Mouse (Mus musculus) ES-E14 (cell line): ENCODE measurements around the gene Nub1. TPM values are rescaled to one million over a fixed set of nuclear protein-coding genes. Genes with fewer than 3 reads are reported as not detected.

ENCODE experiments used
- DNase-seq: peaks from one replicate; pipeline ENCODE4 v3.0.0-alpha.2; 2013; ENCODE audit warnings: low read depth, low spot score
- H3K27ac ChIP-seq: 2 replicates; pipeline ENCODE4 v1.5.1; 2012; ENCODE audit warnings: low read depth, mild to moderate bottlenecking, low read length, moderate library complexity, mixed read lengths; ENCODE audit not compliant: poor library complexity, insufficient read depth, severe bottlenecking
- H3K36me3 ChIP-seq: 2 replicates; pipeline ENCODE4 v1.6.1; 2012; ENCODE audit warnings: mild to moderate bottlenecking, low read length, moderate library complexity, mixed read lengths; ENCODE audit not compliant: control insufficient read depth, poor library complexity, insufficient read depth, severe bottlenecking
- H3K4me1 ChIP-seq, 2 experiments: fragments of 150-350 bp in 1 of 2; sonication (generic) in 1 of 2; 2 replicates each; pipeline ENCODE4 v1.6.1; 2012; ENCODE audit warnings: low read length in 2 of 2, mild to moderate bottlenecking in 1 of 2, mixed read lengths in 1 of 2; ENCODE audit not compliant: control insufficient read depth in 2 of 2, insufficient read depth in 2 of 2, poor library complexity in 1 of 2
- H3K4me3 ChIP-seq, 2 experiments: fragments of 150-350 bp in 1 of 2; sonication (generic) in 1 of 2; 2 replicates each; pipeline ENCODE4 v1.5.1; 2012; ENCODE audit warnings: low read length in 2 of 2, low read depth in 1 of 2, mild to moderate bottlenecking in 1 of 2, mixed read lengths in 1 of 2; ENCODE audit not compliant: insufficient read depth in 1 of 2, poor library complexity in 1 of 2, severe bottlenecking in 1 of 2
- H3K9ac ChIP-seq: 2 replicates; pipeline ENCODE4 v1.6.1; 2012; ENCODE audit warnings: low read depth, mild to moderate bottlenecking, low read length, mixed read lengths; ENCODE audit not compliant: poor library complexity, insufficient read depth, severe bottlenecking
- H3K9me3 ChIP-seq: fragments of 150-350 bp; sonication (generic); 2 replicates; pipeline ENCODE4 v1.6.1; 2012; ENCODE audit warnings: low read depth, mild to moderate bottlenecking, low read length; ENCODE audit not compliant: control insufficient read depth, insufficient read depth
- CHD2 ChIP-seq: IDR thresholded peaks from 2 replicates; pipeline ENCODE4 v1.6.1; 2014; ENCODE audit warnings: mild to moderate bottlenecking, low read depth, low read length, inconsistent platforms
- HCFC1 ChIP-seq: IDR thresholded peaks from 2 replicates; pipeline ENCODE4 v1.6.1; 2012; ENCODE audit warnings: low read length, inconsistent platforms, borderline replicate concordance; ENCODE audit not compliant: insufficient read depth
- MAFK ChIP-seq: IDR thresholded peaks from 2 replicates; pipeline ENCODE4 v1.6.1; 2014; ENCODE audit warnings: mild to moderate bottlenecking, low read depth, low read length, inconsistent platforms; ENCODE audit not compliant: insufficient read depth
- ZC3H11A ChIP-seq: IDR thresholded peaks from 2 replicates; pipeline ENCODE4 v1.6.1; 2012; ENCODE audit warnings: low read depth, mild to moderate bottlenecking, inconsistent platforms, low read length, borderline replicate concordance
- ZNF384 ChIP-seq: IDR thresholded peaks from 2 replicates; pipeline ENCODE4 v1.6.1; 2012; ENCODE audit warnings: low read depth, low read length, inconsistent platforms
- in situ Hi-C, 2 experiments: fragments of 600-800 bp; cut with MboI; formaldehyde crosslinking; loops; one replicate each; pipeline ENCODE4 v1.15.1; 2025; ENCODE audit warnings: low sequenced_read_pairs in 2 of 2, inconsistent platforms in 1 of 2; ENCODE audit not compliant: unreplicated experiment in 2 of 2
- total RNA-seq: library from RNA; depleted of rRNA; stranded (reverse); fragments of 300-350 nt; gene quantifications from 2 replicates; pipeline ENCODE4 v1.2.3, GENCODE M21; 2012

The Nub1 gene
- total RNA-seq, 1 experiment, result 47.7 TPM

DNA sequence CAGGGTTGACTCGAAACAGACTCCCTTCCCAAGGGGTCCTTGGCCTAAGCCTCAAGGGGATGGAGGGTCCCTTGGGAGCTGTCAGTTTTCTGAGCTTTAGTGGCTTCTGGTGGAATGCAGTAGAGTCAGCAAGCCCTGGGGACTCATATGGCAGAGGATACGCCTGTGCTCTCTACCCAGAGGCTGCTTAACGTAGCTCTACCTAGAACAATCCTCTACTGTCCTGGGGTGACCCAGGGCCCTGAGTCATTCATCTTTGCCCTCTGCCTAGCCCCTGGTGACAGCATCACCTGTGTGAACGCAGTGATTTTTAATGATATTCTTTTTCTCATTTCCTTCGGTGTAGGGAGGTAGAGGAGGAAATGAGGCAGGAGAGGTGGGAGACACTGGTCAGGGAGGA is 64.4 kb downstream of the Nub1 start:
- Histone ChIP-seq H3K4me3 (peak overlapping the region; percentile 57 to 80), H3K27ac (peak overlapping the region; percentile 86), H3K4me1 (peaks cover 10 to 32% of the 10 kb centered on the region in 2 experiments; a peak in 3 of 4 replicates), H3K9ac (peak overlapping the region; percentile 82), H3K36me3 (no peaks in the 10 kb centered on the region), H3K9me3 (no peaks in the 10 kb centered on the region)
- DNase-seq, result no peak
- TF ChIP-seq MAFK, result no peak
- no peak for TF ChIP-seq CHD2
- TF ChIP-seq HCFC1, result no peak
- no peak for TF ChIP-seq ZC3H11A
- TF ChIP-seq ZNF384, result no peak
- in situ Hi-C loops, result no loop called here

DNA sequence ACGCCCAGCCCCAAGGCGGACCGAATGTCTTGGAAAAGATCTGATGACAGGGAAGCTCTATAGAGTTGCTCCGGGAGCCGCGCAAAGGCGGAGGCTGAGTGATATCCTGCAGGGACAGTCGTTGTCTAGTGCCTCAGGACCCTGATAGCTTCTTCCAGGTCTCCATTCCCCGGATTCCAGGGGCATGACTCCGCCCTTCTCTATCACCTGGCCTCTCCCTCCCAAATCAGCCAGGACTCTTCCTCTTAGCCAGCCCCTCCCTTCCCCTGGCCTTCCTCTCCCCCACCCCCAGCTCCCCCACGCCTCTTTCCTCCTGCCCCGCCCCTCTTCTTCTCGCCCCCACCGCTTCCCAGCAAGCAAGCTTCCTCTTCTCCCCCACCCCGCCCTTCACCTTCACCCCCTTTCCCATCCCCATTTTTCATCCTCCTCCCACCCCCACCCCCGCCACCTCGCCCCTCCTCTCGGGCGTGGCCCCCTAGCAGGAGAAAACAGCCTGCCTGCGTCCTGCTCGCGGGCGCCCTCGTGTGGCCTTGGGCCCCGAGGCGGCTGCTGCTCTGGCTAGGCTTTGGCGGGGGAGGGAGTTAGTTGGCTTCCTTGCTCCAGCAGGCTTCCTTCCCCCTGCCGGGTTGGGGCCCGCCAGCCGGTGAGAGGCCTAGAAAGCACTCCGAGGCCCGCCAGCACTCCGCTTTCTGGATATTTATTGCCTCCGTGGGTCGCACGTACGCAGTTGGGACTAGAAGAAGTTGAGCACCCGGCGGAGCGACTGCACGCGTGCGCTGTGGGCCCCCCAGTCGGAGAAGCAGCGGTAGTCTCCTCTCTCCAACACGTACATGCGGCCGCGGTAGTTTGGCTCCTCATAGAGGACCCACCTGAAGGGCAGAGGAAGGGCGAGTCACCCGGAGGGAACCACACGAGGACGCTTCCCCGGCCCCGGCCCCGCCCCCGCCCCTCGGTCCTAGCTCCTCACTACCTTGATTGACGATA is 65.3 kb downstream of the Nub1 start:
- Histone ChIP-seq H3K9ac (peak overlapping the region; percentile 88), H3K36me3 (no peaks in the 10 kb centered on the region), H3K4me1 (peaks cover 10 to 32% of the 10 kb centered on the region in 2 experiments; a peak in 3 of 4 replicates), H3K4me3 (peak overlapping the region; percentile 74 to 84), H3K27ac (peak overlapping the region; percentile 86), H3K9me3 (no peaks in the 10 kb centered on the region)
- DNase-seq, result peak; percentile 88
- TF ChIP-seq ZC3H11A, result no peak
- TF ChIP-seq HCFC1, result no peak
- TF ChIP-seq ZNF384, result no peak
- no peak for TF ChIP-seq MAFK
- TF ChIP-seq CHD2, result no peak
- in situ Hi-C loops, result no loop called here

DNA sequence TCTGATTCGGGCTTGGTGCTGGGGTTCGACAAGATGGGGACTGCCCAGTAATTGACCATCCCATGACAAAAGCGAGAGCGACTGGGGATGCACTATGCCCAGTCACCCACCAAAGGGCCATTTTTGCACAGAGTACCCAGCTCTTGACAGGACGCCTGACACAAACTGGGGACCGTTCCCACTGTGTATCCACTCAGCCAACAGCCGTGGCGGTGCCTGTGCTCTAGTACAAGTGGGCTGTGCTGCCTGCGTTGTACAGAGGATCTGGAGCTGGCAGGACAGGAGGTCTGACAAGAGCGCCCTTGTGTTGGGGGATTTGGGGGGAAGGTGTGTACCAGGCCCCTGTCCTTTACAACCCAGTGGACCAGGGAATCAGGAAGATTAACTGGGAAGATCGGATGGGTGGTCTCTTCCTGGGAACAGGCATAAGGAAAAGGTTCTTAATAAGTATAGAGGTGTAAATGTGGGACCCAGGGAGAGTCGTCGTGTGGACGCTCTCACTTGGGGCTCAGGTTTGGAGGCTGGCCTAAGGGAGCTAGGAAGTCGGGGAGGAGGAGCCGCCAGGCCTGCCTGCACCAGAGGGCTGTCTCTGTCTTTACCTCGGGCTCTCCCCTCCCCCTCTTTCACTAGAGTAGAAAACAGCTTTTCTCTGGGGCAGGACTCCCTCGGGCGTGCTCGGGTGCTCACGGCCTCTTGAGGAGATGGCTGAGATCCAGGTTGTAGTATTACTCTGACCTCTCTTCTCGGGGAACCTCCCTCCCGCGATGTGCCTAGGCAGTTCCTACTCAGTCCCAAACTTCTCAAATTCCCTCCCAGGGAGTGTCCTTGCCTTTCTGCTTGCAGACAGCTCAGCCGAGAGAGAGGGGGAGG is 66.2 kb downstream of the Nub1 start:
- Histone ChIP-seq H3K9me3 (no peaks in the 10 kb centered on the region), H3K9ac (peak overlapping the region; percentile 88), H3K27ac (peak overlapping the region; percentile 83), H3K36me3 (no peaks in the 10 kb centered on the region), H3K4me1 (peaks cover 10 to 32% of the 10 kb centered on the region in 2 experiments; a peak in 3 of 4 replicates), H3K4me3 (peak overlapping the region; percentile 74 to 84)
- peak; percentile 85 for DNase-seq
- no peak for TF ChIP-seq ZNF384
- TF ChIP-seq CHD2, result peak; percentile 64
- no peak for TF ChIP-seq ZC3H11A
- in situ Hi-C loops, result no loop called here

DNA sequence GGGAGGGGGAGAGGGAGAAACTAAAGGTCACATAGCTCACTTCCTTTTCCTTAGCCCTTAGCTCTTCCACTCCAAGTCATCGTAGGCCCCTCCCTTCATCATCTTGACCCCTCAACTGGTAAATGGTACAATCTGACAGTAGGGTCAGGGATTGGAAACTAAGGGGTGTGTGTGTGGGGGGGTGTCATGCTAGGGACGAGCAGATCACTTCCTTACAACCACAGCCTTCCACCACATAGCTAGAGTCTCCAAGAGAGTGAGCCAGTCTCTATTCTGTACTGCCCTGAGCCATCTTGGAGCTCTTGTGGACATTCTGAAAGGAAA is 66.8 kb downstream of the Nub1 start:
- Histone ChIP-seq H3K9ac (no peak overlapping the region), H3K4me3 (peak overlapping the region; percentile 74 to 84; a peak in 3 of 4 replicates), H3K27ac (peak overlapping the region; percentile 83; the same call in 1 of the 2 replicates), H3K9me3 (no peaks in the 10 kb centered on the region), H3K4me1 (peaks cover 7 to 31% of the 10 kb centered on the region in 2 experiments; a peak in 3 of 4 replicates), H3K36me3 (no peaks in the 10 kb centered on the region)
- no peak for DNase-seq
- no peak for TF ChIP-seq HCFC1
- no peak for TF ChIP-seq ZNF384
- no peak for TF ChIP-seq ZC3H11A
- TF ChIP-seq CHD2, result no peak
- no peak for TF ChIP-seq MAFK
- in situ Hi-C loops, result no loop called here
